Mouse (Mus musculus): ENCODE measurements at regions not wholly inside any gene's neighbourhood (a gene's known extent, or its start where the extent isn't known, plus 50 kb on each side); places are given as distances from the start of the nearest gene placed in this dataset.

DNA sequence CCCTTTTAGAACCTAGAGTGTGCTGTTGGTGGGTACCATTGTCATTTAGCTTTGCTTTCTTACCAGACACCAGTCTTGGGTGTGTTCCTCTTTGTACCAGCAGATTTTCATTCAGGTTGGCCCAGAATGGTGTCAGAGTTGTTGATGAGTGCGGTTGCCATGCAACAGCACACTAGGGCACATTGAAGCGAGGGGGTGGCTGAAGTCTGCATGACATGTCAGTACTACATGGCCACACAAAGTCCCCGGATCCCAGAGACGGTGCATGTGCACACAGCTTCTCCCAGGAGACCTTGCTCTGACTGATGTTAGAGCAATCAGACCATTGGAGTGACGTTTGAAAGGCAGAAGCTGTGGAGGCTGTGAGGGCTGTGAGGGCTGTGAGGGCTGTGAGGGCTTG lies 189.9 kb downstream of the Gadd45g start:
- TF ChIP-seq CTCF (conservative IDR thresholded peaks at IDR 0.05; ENCODE audit: insufficient read depth, insufficient read length, low read depth, low read length) (no peak), POLR2A (IDR thresholded peaks at IDR 0.05; ENCODE audit: low read depth, low read length) (no peak)
